Mouse (Mus musculus) limb, embryonic 15.5 days (tissue): Measurements from ENCODE around the gene Tdpoz3. TPM values are rescaled to one million over a fixed set of nuclear protein-coding genes. Genes with fewer than 3 reads are reported as not detected.
"Not testable (repeated sequence)": the region's sequence is repeated elsewhere in the genome, so short reads cannot be mapped to it uniquely, and the experiment has no call there.

Experiments used
- ATAC-seq: fragments of 200-750 bp; cut with Nextera tagmentation; 2 replicates; pipeline ENCODE4 v1.8.0; 2017; ENCODE audit warnings: low read depth, moderate TSS enrichment; ENCODE audit not compliant: insufficient number of reproducible peaks, low FRiP score, low TSS enrichment
- H3K27ac ChIP-seq: fragments of 300-500 bp; sonication (generic); 2 replicates; pipeline ENCODE4 v1.5.1; 2015; ENCODE audit warnings: moderate library complexity, mild to moderate bottlenecking, inconsistent platforms
- H3K27me3 ChIP-seq: fragments of 300-500 bp; sonication (generic); 2 replicates; pipeline ENCODE4 v1.6.1; 2015; ENCODE audit warnings: inconsistent platforms
- H3K36me3 ChIP-seq: fragments of 300-500 bp; sonication (generic); 2 replicates; pipeline ENCODE4 v1.6.1; 2015; ENCODE audit warnings: inconsistent platforms
- H3K4me1 ChIP-seq: fragments of 300-500 bp; sonication (generic); 2 replicates; pipeline ENCODE4 v1.6.1; 2015; ENCODE audit warnings: inconsistent platforms
- H3K4me2 ChIP-seq: fragments of 300-500 bp; sonication (generic); 2 replicates; pipeline ENCODE4 v1.6.1; 2015; ENCODE audit warnings: mild to moderate bottlenecking, inconsistent platforms
- H3K4me3 ChIP-seq: fragments of 300-500 bp; sonication (generic); 2 replicates; pipeline ENCODE4 v1.5.1; 2015; ENCODE audit warnings: mild to moderate bottlenecking, inconsistent platforms
- H3K9ac ChIP-seq: fragments of 300-500 bp; sonication (generic); 2 replicates; pipeline ENCODE4 v1.6.1; 2015; ENCODE audit warnings: inconsistent platforms
- H3K9me3 ChIP-seq: fragments of 300-500 bp; sonication (generic); 2 replicates; pipeline ENCODE4 v1.6.1; 2016; ENCODE audit warnings: inconsistent platforms
- WGBS: fragments of 180-500 bp; shearing (Covaris S2); methylation state at CpG from one replicate; pipeline ENCODE4 v1.1.7; 2015; 5-methylcytosine and 5-hydroxymethylcytosine counted together
- polyA plus RNA-seq: library from polyadenylated mRNA; unstranded; fragments of >200 nt; fragmentation: Nextera tagmentation; extraction: Ambion mirVana; gene quantifications from 2 replicates; pipeline ENCODE4 v1.2.1, GENCODE M21; 2015

The Tdpoz3 gene
- polyA plus RNA-seq = not detected in 2 replicates

DNA sequence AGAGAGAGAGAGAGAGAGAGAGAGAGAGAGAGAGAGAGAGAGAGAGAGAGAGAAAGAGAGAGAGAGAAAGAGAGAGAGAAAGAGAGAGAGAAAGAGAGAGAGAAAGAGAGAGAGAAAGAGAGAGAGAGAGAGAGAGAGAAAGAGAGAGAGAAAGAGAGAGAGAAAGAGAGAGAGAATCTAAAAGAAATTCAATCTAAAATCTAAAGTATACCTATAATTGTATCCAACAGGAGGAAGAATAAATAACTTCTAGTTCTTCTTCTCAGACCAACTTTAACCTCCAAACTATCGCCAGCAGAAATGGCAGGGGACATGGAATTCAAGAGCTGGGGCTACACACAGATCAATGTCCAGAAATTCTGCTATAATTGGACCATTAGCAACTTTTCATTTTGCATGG is at the start of gene Tdpoz3:
TSS of gene Tdpoz3 (plus strand) at position 301 of the 400 bp plus-strand sequence.
- not testable (repeated sequence) for ATAC-seq, H3K9me3 ChIP-seq, H3K27ac ChIP-seq, H3K9ac ChIP-seq, H3K27me3 ChIP-seq, H3K4me3 ChIP-seq, H3K36me3 ChIP-seq, H3K4me1 ChIP-seq, H3K4me2 ChIP-seq
- WGBS = 80% methylated on average over 1 of the region's 1 CpGs

GRCm38 (mm10) chr3:93796098-93796497 is 29.7 kb upstream of the Tdpoz3 start, which contains the start of gene Tdpoz4:
Gene Tdpoz4 (plus strand): TSS chr3:93796398.
- H3K27me3 ChIP-seq, H3K4me3 ChIP-seq, H3K9ac ChIP-seq, H3K36me3 ChIP-seq, H3K27ac ChIP-seq, H3K4me2 ChIP-seq, H3K4me1 ChIP-seq, ATAC-seq, H3K9me3 ChIP-seq: not testable (repeated sequence)

DNA sequence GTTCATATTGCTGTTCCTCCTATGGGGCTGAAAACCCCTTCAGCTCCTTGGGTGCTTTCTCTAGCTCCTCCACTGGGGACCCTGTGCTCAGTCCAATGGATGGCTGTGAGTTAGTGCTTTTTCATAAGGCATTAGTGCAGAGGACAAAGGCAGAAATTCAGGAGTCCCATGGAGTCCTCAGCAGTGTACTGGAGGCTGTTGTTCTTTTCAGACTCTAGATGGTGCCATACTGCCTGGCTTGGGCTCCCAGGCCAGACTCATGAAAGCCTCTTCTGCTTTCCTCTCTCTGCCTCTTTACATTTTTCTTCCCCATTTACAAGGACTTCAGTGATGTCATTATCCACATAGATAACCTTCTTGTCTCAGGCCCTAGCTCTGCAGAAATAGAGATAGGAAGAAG is 12.5 kb upstream of the Tdpoz3 start:
- not testable (repeated sequence) for H3K4me2 ChIP-seq, H3K27ac ChIP-seq, H3K4me1 ChIP-seq, ATAC-seq, H3K9ac ChIP-seq, H3K9me3 ChIP-seq, H3K27me3 ChIP-seq, H3K36me3 ChIP-seq, H3K4me3 ChIP-seq

- ATAC-seq, H3K9ac ChIP-seq, H3K4me2 ChIP-seq, H3K27me3 ChIP-seq, H3K4me3 ChIP-seq, H3K9me3 ChIP-seq, H3K4me1 ChIP-seq, H3K36me3 ChIP-seq, H3K27ac ChIP-seq: not testable (repeated sequence)
- WGBS = 81% methylated on average over 8 of the region's 8 CpGs
Measured at GRCm38 (mm10) chr3:93858957-93859356, 33.1 kb downstream of the Tdpoz3 start.

DNA sequence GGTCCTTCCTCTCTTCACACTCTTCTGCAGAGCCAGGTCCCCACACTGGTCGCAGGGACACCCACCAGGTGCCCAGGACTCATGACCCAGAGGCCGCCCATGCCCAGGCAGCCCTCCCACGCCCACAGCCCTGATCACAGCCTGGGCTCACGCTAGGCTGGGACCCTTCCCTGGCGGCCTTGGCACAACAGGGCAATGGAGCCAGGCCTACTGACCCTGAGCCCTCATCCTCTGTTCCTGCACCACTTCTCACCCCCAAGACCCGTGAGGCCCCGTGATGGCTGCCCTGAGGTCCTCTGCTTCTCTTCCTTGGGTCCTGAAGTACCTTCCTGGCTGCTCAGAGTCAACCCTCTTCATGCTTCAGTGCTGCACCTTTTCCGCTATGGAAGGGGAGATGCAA is 44.8 kb downstream of the Tdpoz3 start:
- not testable (repeated sequence) for H3K36me3 ChIP-seq, H3K4me3 ChIP-seq, H3K9ac ChIP-seq, H3K27ac ChIP-seq, H3K9me3 ChIP-seq, H3K4me1 ChIP-seq, ATAC-seq, H3K27me3 ChIP-seq, H3K4me2 ChIP-seq
- WGBS = 85% methylated on average over 7 of the region's 8 CpGs

Other genes starting within 250 kb of the Tdpoz3 start
- gene Tdpoz2, start 173.3 kb upstream of the Tdpoz3 start, polyA plus RNA-seq = not detected in 2 replicates
- gene Tdpoz1, start 149.7 kb upstream of the Tdpoz3 start, polyA plus RNA-seq = not detected in 2 replicates
- not detected in 2 replicates for gene Gm37596, start 132.9 kb upstream of the Tdpoz3 start, polyA plus RNA-seq
- gene Gm5773, start 53.0 kb upstream of the Tdpoz3 start, polyA plus RNA-seq = not detected in 2 replicates
- gene Tdpoz4, start 29.6 kb upstream of the Tdpoz3 start, polyA plus RNA-seq = not detected in 2 replicates
- gene Gm9117, start 117.5 kb downstream of the Tdpoz3 start, polyA plus RNA-seq = not detected in 2 replicates
- gene Tdpoz5, start 135.3 kb downstream of the Tdpoz3 start, polyA plus RNA-seq = not detected in 2 replicates
- gene Gm9125, start 228.9 kb downstream of the Tdpoz3 start, polyA plus RNA-seq = not detected in 2 replicates
- not detected in 2 replicates for gene Gm10697, start 246.6 kb downstream of the Tdpoz3 start, polyA plus RNA-seq